Mouse (Mus musculus) lung, embryonic 14.5 days (tissue): ENCODE measurements at regions not wholly inside any gene's neighbourhood (a gene's known extent, or its start where the extent isn't known, plus 50 kb on each side); places are given as distances from the start of the nearest gene placed in this dataset.

Source experiments
- ATAC-seq: fragments of 200-750 bp; cut with Nextera tagmentation; 2 replicates; pipeline ENCODE4 v1.8.0; 2017; ENCODE audit warnings: mild to moderate bottlenecking, moderate TSS enrichment, moderate library complexity; ENCODE audit not compliant: insufficient read depth
- DNase-seq: peaks from one replicate; pipeline ENCODE4 v3.0.0-alpha.2; 2015
- H3K27ac ChIP-seq: fragments of 300-500 bp; sonication (generic); 2 replicates; pipeline ENCODE4 v1.5.1; 2014; ENCODE audit warnings: low read depth, mild to moderate bottlenecking, moderate library complexity
- H3K27me3 ChIP-seq: fragments of 300-500 bp; sonication (generic); 2 replicates; pipeline ENCODE4 v1.6.1; 2014; ENCODE audit warnings: low read length, control low read depth; ENCODE audit not compliant: insufficient read depth
- H3K36me3 ChIP-seq: fragments of 300-500 bp; sonication (generic); 2 replicates; pipeline ENCODE4 v1.6.1; 2014; ENCODE audit warnings: control low read depth; ENCODE audit not compliant: insufficient read depth
- H3K4me1 ChIP-seq: fragments of 300-500 bp; sonication (generic); 2 replicates; pipeline ENCODE4 v1.6.1; 2014; ENCODE audit warnings: antibody characterized with exemption, control low read depth; ENCODE audit not compliant: insufficient read depth
- H3K4me2 ChIP-seq: fragments of 300-500 bp; sonication (generic); 2 replicates; pipeline ENCODE4 v1.6.1; 2014; ENCODE audit warnings: mild to moderate bottlenecking
- H3K4me3 ChIP-seq: fragments of 300-500 bp; sonication (generic); 2 replicates; pipeline ENCODE4 v1.5.1; 2014; ENCODE audit warnings: low read depth, low read length
- H3K9ac ChIP-seq: fragments of 300-500 bp; sonication (generic); 2 replicates; pipeline ENCODE4 v1.6.1; 2014
- H3K9me3 ChIP-seq: fragments of 300-500 bp; sonication (generic); 2 replicates; pipeline ENCODE4 v1.6.1; 2016; ENCODE audit warnings: low read depth, low read length, control low read depth
- CTCF ChIP-seq: IDR thresholded peaks from 2 replicates; pipeline ENCODE4 v1.5.1; 2016; ENCODE audit warnings: antibody characterized with exemption, low read depth
- WGBS: fragments of 180-500 bp; shearing (Covaris S2); extraction: QIAGEN DNeasy Blood & Tissue Kit; methylation state at CpG from one replicate; pipeline ENCODE4 v1.1.7; 2014; 5-methylcytosine and 5-hydroxymethylcytosine counted together

GRCm38 (mm10) chr4:84067931-84068575, 542.7 kb downstream of the Ccdc171 start:
- Histone ChIP-seq H3K36me3 (no peaks in the 10 kb centered on the region), H3K9me3 (no peaks in the 10 kb centered on the region), H3K27me3 (no peaks in the 10 kb centered on the region), H3K27ac (no peak overlapping the region), H3K9ac (no peak overlapping the region), H3K4me1 (peaks cover 11% of the 10 kb centered on the region; the same call in 1 of the 2 replicates), H3K4me2 (no peak overlapping the region), H3K4me3 (no peak overlapping the region)
- WGBS = 71% methylated on average over 14 of the region's 14 CpGs
- no peak for TF ChIP-seq CTCF
- DNase-seq (no peak), ATAC-seq (no peak)

DNA sequence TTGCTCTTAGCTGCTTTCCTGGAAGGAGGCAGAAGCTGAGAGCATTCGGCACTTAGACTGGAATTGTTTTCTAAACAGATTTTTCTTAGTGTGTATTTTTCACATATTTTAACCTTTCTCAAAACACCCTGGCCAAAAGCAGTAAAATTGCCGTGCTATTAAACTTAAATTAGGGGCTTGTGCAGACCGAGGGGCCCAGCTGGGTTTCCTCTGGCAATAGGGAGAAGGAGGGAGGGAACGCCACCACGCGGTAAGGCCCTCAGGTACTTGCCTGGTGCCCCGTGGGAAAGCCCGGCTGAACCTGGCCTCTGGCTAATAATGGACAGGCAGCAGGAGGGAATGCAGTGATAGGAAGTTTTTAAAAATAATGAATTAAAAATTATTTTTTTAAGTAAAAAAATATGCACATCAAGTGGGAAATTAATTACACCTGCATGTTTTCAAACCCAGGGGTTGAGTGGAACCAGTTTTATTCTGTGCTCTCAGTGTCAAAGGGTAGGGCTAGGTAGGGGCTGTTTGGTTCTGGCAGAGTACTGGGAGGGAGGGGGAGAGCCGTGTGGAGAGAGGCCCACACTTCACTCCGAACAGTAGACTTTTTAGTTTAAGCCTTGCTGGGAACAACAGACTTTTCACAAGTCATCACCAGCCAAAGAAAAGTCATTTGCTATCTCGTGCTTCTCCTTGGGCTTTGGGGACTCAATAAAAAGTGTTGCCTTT, 543.8 kb downstream of the Ccdc171 start:
- no peak overlapping the region for H3K4me2 ChIP-seq
- H3K4me3 ChIP-seq = no peak overlapping the region
- no peaks in the 10 kb centered on the region for H3K9me3 ChIP-seq
- DNase-seq = no peak
- 52% methylated on average over 11 of the region's 11 CpGs for WGBS
- no peaks in the 10 kb centered on the region for H3K36me3 ChIP-seq
- H3K4me1 ChIP-seq = peaks cover 7% of the 10 kb centered on the region; the same call in 1 of the 2 replicates
- no peak for ATAC-seq
- no peak overlapping the region for H3K27ac ChIP-seq
- TF ChIP-seq CTCF = no peak
- H3K9ac ChIP-seq = no peak overlapping the region
- no peaks in the 10 kb centered on the region for H3K27me3 ChIP-seq

DNA sequence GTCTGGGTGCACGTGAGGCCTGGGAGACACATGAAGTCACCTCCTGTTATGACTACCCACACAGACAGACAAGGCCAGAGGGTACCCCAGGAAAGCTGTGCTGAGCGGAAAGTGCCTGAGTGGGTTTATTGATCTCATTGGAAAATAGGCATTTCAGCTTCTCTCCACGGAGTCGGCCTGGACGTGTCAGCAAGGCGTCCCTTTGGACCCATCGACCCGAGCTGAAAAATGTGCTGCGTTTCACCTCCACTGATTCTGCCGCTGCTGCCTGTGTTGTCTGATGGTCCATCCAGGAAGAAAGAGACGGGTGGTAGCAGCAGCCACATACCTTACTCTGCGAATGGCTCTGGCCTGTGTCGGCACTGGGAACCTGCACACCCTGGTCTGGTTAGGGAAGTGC, 544.3 kb downstream of the Ccdc171 start:
- no peak for TF ChIP-seq CTCF
- no peaks in the 10 kb centered on the region for H3K36me3 ChIP-seq
- ATAC-seq (no peak), DNase-seq (no peak)
- 75% methylated on average over 13 of the region's 13 CpGs for WGBS
- no peak overlapping the region for H3K27ac ChIP-seq
- no peak overlapping the region for H3K4me2 ChIP-seq
- H3K9ac ChIP-seq = no peak overlapping the region
- no peak overlapping the region for H3K4me3 ChIP-seq
- peaks cover 7% of the 10 kb centered on the region; the same call in 1 of the 2 replicates for H3K4me1 ChIP-seq
- H3K27me3 ChIP-seq = no peaks in the 10 kb centered on the region
- no peaks in the 10 kb centered on the region for H3K9me3 ChIP-seq

DNA sequence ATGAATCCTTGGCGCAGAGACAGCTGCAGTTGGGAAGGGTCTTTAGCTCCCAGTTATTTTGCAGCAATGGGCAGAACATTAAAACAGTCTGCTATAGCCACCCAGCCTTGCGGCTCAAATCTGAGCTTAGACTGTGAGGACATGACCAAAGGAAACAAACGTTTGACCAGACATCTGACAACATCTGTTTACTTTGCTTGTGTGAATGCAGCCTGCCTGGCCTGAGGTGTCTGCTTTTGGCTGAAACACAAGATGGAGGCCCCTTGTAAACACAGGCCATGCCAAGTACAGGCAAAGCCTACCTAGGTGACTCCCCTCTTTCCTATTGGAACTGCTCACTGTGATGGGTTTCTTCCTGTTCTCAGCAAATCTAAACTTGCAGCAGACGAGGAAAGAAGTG, 544.7 kb downstream of the Ccdc171 start:
- Histone ChIP-seq H3K4me2 (no peak overlapping the region), H3K4me3 (no peak overlapping the region), H3K36me3 (no peaks in the 10 kb centered on the region), H3K27ac (no peak overlapping the region), H3K9ac (no peak overlapping the region), H3K9me3 (no peaks in the 10 kb centered on the region), H3K27me3 (no peaks in the 10 kb centered on the region), H3K4me1 (peaks cover 7% of the 10 kb centered on the region; the same call in 1 of the 2 replicates)
- 45% methylated on average over 4 of the region's 4 CpGs for WGBS
- ATAC-seq (no peak), DNase-seq (no peak)
- TF ChIP-seq CTCF = no peak

DNA sequence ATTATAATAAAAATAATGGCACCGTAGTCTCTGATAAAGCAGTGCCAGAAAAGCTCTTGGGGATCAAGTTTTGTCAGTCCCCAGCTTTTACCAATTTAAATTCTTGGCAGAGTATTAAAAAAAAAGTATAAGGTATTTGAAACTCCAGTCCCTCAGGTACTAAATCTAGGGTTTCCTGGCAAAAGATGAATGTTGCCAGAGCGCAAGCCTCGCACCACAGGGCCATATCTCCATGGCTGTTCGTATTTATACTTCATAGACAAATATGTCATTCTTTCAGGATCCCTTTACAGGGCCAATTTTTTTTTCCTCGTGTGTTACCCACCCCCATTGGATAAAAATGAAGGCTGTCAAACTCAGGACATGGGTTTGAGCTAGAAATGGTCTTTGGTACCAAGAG, 546.8 kb downstream of the Ccdc171 start:
- Histone ChIP-seq H3K4me1 (no peaks in the 10 kb centered on the region), H3K27me3 (no peaks in the 10 kb centered on the region), H3K9me3 (no peaks in the 10 kb centered on the region), H3K36me3 (no peaks in the 10 kb centered on the region), H3K27ac (no peak overlapping the region), H3K4me3 (no peak overlapping the region), H3K4me2 (no peak overlapping the region), H3K9ac (no peak overlapping the region)
- DNase-seq = no peak
- 54% methylated on average over 5 of the region's 5 CpGs for WGBS
- TF ChIP-seq CTCF = no peak
- ATAC-seq = no peak

GRCm38 (mm10) chr4:84076526-84076925, 551.2 kb downstream of the Ccdc171 start:
- ATAC-seq (no peak), DNase-seq (no peak)
- Histone ChIP-seq H3K9me3 (no peaks in the 10 kb centered on the region), H3K4me2 (no peak overlapping the region), H3K36me3 (no peaks in the 10 kb centered on the region), H3K9ac (no peak overlapping the region), H3K27ac (no peak overlapping the region), H3K4me1 (peaks cover 7% of the 10 kb centered on the region; the same call in 1 of the 2 replicates), H3K4me3 (no peak overlapping the region), H3K27me3 (no peaks in the 10 kb centered on the region)
- WGBS = 84% methylated on average over 1 of the region's 1 CpGs
- TF ChIP-seq CTCF = no peak

DNA sequence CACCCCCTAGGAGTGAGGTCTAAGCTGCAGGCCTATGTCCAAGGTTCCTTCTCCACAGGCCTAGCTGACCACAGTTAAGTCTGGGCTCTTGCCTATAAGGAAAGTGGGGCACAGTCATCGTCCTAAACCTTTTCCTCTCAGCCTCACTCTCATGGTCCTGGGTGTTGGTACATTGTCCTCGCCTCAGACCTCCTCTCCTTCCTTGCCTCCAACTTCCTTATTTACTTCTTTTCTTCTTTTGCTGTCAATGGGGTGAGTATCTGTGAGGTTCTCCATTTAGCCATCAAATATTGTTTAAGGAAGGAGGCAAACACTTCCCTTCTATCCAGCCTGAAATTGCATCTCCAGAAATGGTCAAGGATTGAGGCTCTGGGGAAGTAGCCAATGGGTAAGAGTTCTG, 554.2 kb downstream of the Ccdc171 start:
- DNase-seq (no peak), ATAC-seq (no peak)
- Histone ChIP-seq H3K9ac (no peak overlapping the region), H3K36me3 (no peaks in the 10 kb centered on the region), H3K27me3 (no peaks in the 10 kb centered on the region), H3K9me3 (no peaks in the 10 kb centered on the region), H3K4me1 (peaks cover 7% of the 10 kb centered on the region; the same call in 1 of the 2 replicates), H3K4me2 (no peak overlapping the region), H3K27ac (0 out of 2 replicates have a peak overlapping the region, but pooled peaks have one; percentile 16), H3K4me3 (no peak overlapping the region)
- WGBS = 71% methylated on average over 2 of the region's 2 CpGs
- no peak for TF ChIP-seq CTCF
